Mouse (Mus musculus): ENCODE data around the gene Gstp1.
"Not testable (repeated sequence)": the region's sequence is repeated elsewhere in the genome, so short reads cannot be mapped to it uniquely, and the experiment has no call there.

DNA sequence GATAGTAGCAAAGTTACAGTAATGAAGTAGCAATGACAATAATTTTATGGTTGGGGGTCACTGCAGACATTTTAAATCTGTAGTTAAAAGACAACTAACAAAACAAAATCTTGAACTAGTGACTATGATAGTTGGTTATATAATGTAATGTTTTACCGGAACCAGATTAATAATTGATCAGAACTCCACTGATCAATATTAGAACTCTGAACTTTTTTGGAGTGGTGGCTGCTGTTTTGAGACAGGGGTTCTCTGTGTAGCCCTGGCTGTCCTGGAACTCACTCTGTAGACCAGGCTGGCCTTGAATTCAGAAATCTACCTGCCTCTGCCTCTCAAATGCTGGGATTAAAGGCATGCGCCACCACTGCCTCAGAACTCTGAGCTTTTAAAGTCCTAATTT is 30.5 kb upstream of the Gstp1 start:
- not testable (repeated sequence) for TF ChIP-seq POLR2A (IDR thresholded peaks at IDR 0.05; ENCODE audit: low read depth, low read length); CTCF (conservative IDR thresholded peaks at IDR 0.05; ENCODE audit: insufficient read depth, insufficient read length, low read depth, low read length)

Measured in kidney, adult 2 months (tissue).